Mouse (Mus musculus) stomach, embryonic 14.5 days (tissue): ENCODE measurements around the gene Bsnd. TPM values are rescaled to one million over a fixed set of nuclear protein-coding genes. Genes with fewer than 3 reads are reported as not detected.

Experiments
- ATAC-seq: fragments of 200-750 bp; cut with Nextera tagmentation; 2 replicates; pipeline ENCODE4 v1.8.0; 2017; ENCODE audit warnings: low read depth, moderate TSS enrichment; ENCODE audit not compliant: insufficient number of reproducible peaks, insufficient read depth, low FRiP score
- H3K27ac ChIP-seq: fragments of 300-500 bp; sonication (generic); 2 replicates; pipeline ENCODE4 v1.5.1; 2014; ENCODE audit warnings: mild to moderate bottlenecking, low read length, moderate library complexity, mixed read lengths
- H3K27me3 ChIP-seq: fragments of 300-500 bp; sonication (generic); 2 replicates; pipeline ENCODE4 v1.6.1; 2014; ENCODE audit warnings: low read length, control low read depth, mixed read lengths; ENCODE audit not compliant: control insufficient read depth, insufficient read depth
- H3K36me3 ChIP-seq: fragments of 300-500 bp; sonication (generic); 2 replicates; pipeline ENCODE4 v1.6.1; 2014; ENCODE audit warnings: mild to moderate bottlenecking, control low read depth, low read length, moderate library complexity, mixed read lengths; ENCODE audit not compliant: control insufficient read depth, insufficient read depth
- H3K4me1 ChIP-seq: fragments of 300-500 bp; sonication (generic); 2 replicates; pipeline ENCODE4 v1.6.1; 2014; ENCODE audit warnings: low read length, control low read depth, mixed read lengths; ENCODE audit not compliant: control insufficient read depth, insufficient read depth
- H3K4me2 ChIP-seq: fragments of 300-500 bp; sonication (generic); replicated peaks from 2 replicates; pipeline ENCODE4 v1.6.1; 2014; ENCODE audit warnings: low read depth, low read length, control low read depth
- H3K4me3 ChIP-seq: fragments of 300-500 bp; sonication (generic); 2 replicates; pipeline ENCODE4 v1.5.1; 2014; ENCODE audit warnings: low read depth, low read length, control low read depth
- H3K9ac ChIP-seq: fragments of 300-500 bp; sonication (generic); replicated peaks from 2 replicates; pipeline ENCODE4 v1.6.1; 2014; ENCODE audit warnings: low read depth, mild to moderate bottlenecking, control low read depth, low read length, moderate library complexity, mixed read lengths
- H3K9me3 ChIP-seq: fragments of 300-500 bp; sonication (generic); 2 replicates; pipeline ENCODE4 v1.6.1; 2016; ENCODE audit warnings: low read depth, low read length, control low read depth; ENCODE audit not compliant: control insufficient read depth
- WGBS: fragments of 180-500 bp; shearing (Covaris S2); extraction: QIAGEN DNeasy Blood & Tissue Kit; methylation state at CpG from one replicate; pipeline ENCODE4 v1.1.7; 2014; 5-methylcytosine and 5-hydroxymethylcytosine counted together
- polyA plus RNA-seq: library from polyadenylated mRNA; unstranded; fragments of >200 nt; fragmentation: Nextera tagmentation; extraction: Ambion mirVana; gene quantifications from 2 replicates; pipeline ENCODE4 v1.2.1, GENCODE M21; 2014

The Bsnd gene
- not detected in 2 replicates for polyA plus RNA-seq

GRCm38 (mm10) chr4:106492116-106492515 lies at the start of gene Bsnd:
Gene Bsnd, minus strand, starts transcription at chr4:106492283.
- Histone ChIP-seq H3K9ac (no peak within 1 kb of the TSS), H3K36me3 (no peaks in the 10 kb centered on the region), H3K4me3 (no peak within 1 kb of the TSS), H3K27ac (no peak within 1 kb of the TSS), H3K9me3 (no peaks in the 10 kb centered on the region), H3K27me3 (no peaks in the 10 kb centered on the region), H3K4me1 (no peaks in the 10 kb centered on the region), H3K4me2 (no peak within 1 kb of the TSS)
- no peak for ATAC-seq
- WGBS, result 60% methylated on average over 3 of the region's 3 CpGs

DNA sequence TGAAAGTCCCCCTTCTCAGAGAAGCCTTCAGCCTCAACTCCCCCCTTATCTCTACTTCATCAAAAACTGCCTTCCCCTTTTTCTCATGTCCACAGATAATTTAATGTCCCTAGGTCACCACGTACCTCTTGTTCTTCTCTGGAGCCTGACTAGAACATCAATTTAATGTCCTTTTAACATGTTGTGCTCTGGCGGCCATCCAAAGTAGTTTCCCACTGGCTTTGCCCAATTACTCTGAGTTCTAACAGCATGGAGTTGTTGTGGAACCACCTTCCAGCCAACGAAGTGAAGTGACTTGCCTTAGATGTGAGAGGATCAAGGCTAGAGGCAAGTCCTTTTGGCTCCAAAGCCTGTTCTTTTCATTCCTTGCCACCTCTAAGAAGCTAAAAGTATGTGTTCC lies 49.4 kb upstream of the Bsnd start:
- WGBS, result 46% methylated on average over 3 of the region's 3 CpGs
- no peak overlapping the region for H3K9ac ChIP-seq
- no peak for ATAC-seq
- H3K27me3 ChIP-seq, result no peaks in the 10 kb centered on the region
- H3K36me3 ChIP-seq, result no peaks in the 10 kb centered on the region
- H3K4me1 ChIP-seq, result no peaks in the 10 kb centered on the region
- no peaks in the 10 kb centered on the region for H3K9me3 ChIP-seq
- no peak overlapping the region for H3K4me2 ChIP-seq
- H3K4me3 ChIP-seq, result no peak overlapping the region
- H3K27ac ChIP-seq, result no peak overlapping the region

GRCm38 (mm10) chr4:106539756-106540155 lies 47.7 kb upstream of the Bsnd start:
- no peak for ATAC-seq
- Histone ChIP-seq H3K4me2 (no peak overlapping the region), H3K9me3 (no peaks in the 10 kb centered on the region), H3K27me3 (no peaks in the 10 kb centered on the region), H3K4me1 (no peaks in the 10 kb centered on the region), H3K9ac (no peak overlapping the region), H3K4me3 (no peak overlapping the region), H3K36me3 (no peaks in the 10 kb centered on the region), H3K27ac (no peak overlapping the region)
- WGBS, result 86% methylated on average over 5 of the region's 5 CpGs

GRCm38 (mm10) chr4:106534256-106534655 lies 42.2 kb upstream of the Bsnd start:
- whole genome bisulfite sequencing, result 40% methylated on average over 7 of the region's 7 CpGs
- ATAC-seq, result no peak
- Histone ChIP-seq H3K27ac (no peak overlapping the region), H3K36me3 (no peaks in the 10 kb centered on the region), H3K27me3 (no peaks in the 10 kb centered on the region), H3K4me2 (no peak overlapping the region), H3K4me3 (no peak overlapping the region), H3K9me3 (no peaks in the 10 kb centered on the region), H3K4me1 (peaks cover 3% of the 10 kb centered on the region; the same call in 1 of the 2 replicates), H3K9ac (no peak overlapping the region)

DNA sequence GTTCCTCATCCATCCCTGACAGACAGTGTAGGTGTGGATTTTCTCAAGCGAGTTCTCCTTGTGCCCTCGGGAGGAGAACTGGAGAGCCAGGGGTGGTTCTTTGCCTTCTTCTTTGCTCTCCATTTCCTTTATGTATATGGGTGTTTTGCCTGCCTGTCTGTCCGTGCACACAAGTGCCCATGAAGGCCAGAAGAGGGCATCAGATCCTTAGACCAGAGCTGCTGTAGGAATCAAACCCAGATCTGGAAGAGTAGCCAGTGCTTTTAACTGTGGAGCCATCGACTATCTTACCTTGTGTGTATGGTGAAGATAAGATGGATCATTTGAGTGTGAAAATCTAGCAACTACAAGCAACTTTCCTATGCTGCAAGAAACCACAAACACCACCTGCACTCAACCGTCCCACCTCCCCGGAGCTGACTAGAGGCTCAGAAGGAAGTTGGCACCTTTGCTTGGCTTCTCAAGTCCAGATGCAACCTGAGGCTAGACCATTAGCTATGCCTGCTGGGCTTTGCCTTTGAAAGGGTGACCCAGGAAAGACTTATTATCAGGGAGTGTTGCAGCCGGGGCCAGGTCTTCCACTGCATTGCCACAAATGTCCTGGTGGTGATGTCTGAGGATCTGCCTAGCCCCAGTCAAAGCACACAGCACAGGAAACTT lies 41.5 kb upstream of the Bsnd start:
- no peak for ATAC-seq

DNA sequence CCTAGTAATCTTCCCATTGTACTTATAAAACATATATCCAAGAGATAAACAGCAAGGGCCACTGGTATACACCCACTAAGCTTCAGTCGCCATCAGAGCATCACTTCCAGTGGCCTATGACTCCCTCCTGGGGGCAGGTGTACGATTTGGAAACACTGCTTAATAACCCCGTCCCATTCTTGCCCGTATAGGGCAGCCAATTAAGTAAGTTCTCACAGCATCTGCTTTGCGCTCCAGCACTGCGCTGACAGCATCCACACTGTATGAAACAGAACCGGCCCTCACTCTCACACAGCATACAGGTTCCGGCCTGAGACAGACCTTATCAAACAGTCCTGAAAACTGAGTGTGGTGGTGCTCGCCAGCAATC lies 38.0 kb upstream of the Bsnd start:
- no peaks in the 10 kb centered on the region for H3K27me3 ChIP-seq
- H3K9ac ChIP-seq, result no peak overlapping the region
- no peak overlapping the region for H3K27ac ChIP-seq
- H3K4me1 ChIP-seq, result peaks cover 3% of the 10 kb centered on the region; the same call in 1 of the 2 replicates
- no peak for ATAC-seq
- no peaks in the 10 kb centered on the region for H3K9me3 ChIP-seq
- no peaks in the 10 kb centered on the region for H3K36me3 ChIP-seq
- WGBS, result 71% methylated on average over 9 of the region's 9 CpGs
- H3K4me3 ChIP-seq, result no peak overlapping the region
- no peak overlapping the region for H3K4me2 ChIP-seq

More for the DNA sequence above, 41.5 kb upstream of the Bsnd start:
- no peak overlapping the region for H3K4me2 ChIP-seq
- H3K27me3 ChIP-seq, result no peaks in the 10 kb centered on the region
- no peak overlapping the region for H3K9ac ChIP-seq
- no peaks in the 10 kb centered on the region for H3K9me3 ChIP-seq
- H3K4me3 ChIP-seq, result no peak overlapping the region
- H3K4me1 ChIP-seq, result peaks cover 3% of the 10 kb centered on the region; the same call in 1 of the 2 replicates
- no peaks in the 10 kb centered on the region for H3K36me3 ChIP-seq
- WGBS, result 53% methylated on average over 7 of the region's 7 CpGs
- H3K27ac ChIP-seq, result no peak overlapping the region

DNA sequence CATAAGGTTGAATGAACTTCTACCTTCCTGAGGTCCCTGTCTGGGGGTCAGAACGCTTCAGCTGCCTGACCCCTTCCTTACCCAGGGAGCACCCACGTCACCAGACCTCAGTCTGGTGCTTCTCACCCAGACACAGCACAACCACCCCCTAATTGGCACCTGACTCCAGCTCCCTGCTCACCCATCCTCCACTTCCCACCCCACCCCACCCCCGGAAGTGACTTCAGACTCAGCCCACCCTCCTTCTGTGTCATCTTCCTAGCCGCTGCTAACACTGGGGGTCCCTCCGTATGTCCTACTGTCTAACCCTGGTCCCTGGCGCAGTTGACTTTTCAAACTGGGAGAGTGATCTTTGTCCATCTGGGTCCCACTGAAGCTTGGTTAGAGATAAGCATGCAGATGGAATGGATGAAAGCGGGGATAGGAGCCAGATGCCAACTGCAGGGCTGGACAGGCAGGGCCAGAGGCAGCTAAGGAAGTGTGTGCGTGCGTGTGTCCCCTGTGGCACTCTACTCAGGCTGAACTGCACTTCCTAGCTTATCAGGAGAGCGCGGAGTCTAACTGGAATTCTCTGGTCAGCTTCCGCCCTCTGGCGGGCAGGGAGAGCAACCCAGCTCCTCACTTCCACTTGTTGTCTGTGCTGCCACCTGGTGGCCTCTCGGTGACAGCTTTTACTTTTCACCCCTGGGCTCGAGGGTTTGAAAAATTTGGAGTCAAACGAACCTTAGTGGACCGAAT lies 37.5 kb upstream of the Bsnd start:
- H3K27ac ChIP-seq, result no peak overlapping the region
- H3K36me3 ChIP-seq, result no peaks in the 10 kb centered on the region
- H3K4me2 ChIP-seq, result peak overlapping the region; percentile 34
- H3K4me1 ChIP-seq, result peaks cover 3% of the 10 kb centered on the region; the same call in 1 of the 2 replicates
- no peaks in the 10 kb centered on the region for H3K9me3 ChIP-seq
- H3K27me3 ChIP-seq, result no peaks in the 10 kb centered on the region
- no peak overlapping the region; the same call in 1 of the 2 replicates for H3K4me3 ChIP-seq
- ATAC-seq, result peak; percentile 88
- 12% methylated on average over 17 of the region's 17 CpGs for WGBS
- no peak overlapping the region for H3K9ac ChIP-seq

GRCm38 (mm10) chr4:106527856-106528547 lies 35.9 kb upstream of the Bsnd start:
- H3K27me3 ChIP-seq, result no peaks in the 10 kb centered on the region
- no peaks in the 10 kb centered on the region for H3K36me3 ChIP-seq
- H3K4me3 ChIP-seq, result no peak overlapping the region
- 68% methylated on average over 7 of the region's 7 CpGs for WGBS
- H3K9ac ChIP-seq, result no peak overlapping the region
- H3K4me2 ChIP-seq, result no peak overlapping the region
- no peaks in the 10 kb centered on the region for H3K9me3 ChIP-seq
- H3K4me1 ChIP-seq, result peaks cover 3% of the 10 kb centered on the region; the same call in 1 of the 2 replicates
- ATAC-seq, result no peak
- H3K27ac ChIP-seq, result no peak overlapping the region
